Mouse (Mus musculus) CD4-positive, CD25-positive, alpha-beta regulatory T cell, adult 4 months (primary cell): ENCODE results near the gene Cd300ld2. TPM values are rescaled to one million over a fixed set of nuclear protein-coding genes. Genes with fewer than 3 reads are reported as not detected.
"Not testable (repeated sequence)": the region's sequence is repeated elsewhere in the genome, so short reads cannot be mapped to it uniquely, and the experiment has no call there.

Experiments
- ATAC-seq: one replicate; pipeline ENCODE4 v1.8.0; 2017
- polyA plus RNA-seq, 2 experiments: library from polyadenylated mRNA; unstranded; fragments of 100-300 nt; shearing (Covaris generic); gene quantifications; one replicate each; pipeline ENCODE4 v1.2.1; 2017

Cd300ld2 gene
- polyA plus RNA-seq, result not detected

DNA sequence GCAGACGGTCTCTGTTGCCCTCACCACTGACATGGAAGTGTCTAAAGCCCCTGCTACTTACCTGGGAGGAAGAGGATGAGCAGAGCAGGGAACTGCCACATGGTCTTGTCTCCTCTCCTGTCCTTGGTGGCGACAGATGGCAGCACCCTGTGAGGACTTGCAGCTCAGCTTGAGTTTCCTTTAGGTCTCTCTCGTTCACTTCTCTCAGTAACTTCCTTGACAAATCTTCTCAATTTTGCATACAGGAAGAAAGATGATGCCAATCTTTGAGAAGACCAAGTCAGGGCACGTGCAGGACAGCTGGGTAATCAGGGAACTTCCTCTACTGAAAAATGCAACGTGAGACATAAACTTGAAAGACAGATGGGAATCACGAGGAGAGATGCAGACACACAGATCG is at the start of gene Cd300ld2:
TSS of gene Cd300ld2 (minus strand) at position 101 of the 400 bp plus-strand sequence.
- ATAC-seq, result not testable (repeated sequence)

GRCm38 (mm10) chr11:115062077-115062476 is 46.1 kb upstream of the Cd300ld2 start, which contains the start of gene Cd300e:
Gene Cd300e, minus strand, starts transcription at chr11:115062177.
- no peak for ATAC-seq

DNA sequence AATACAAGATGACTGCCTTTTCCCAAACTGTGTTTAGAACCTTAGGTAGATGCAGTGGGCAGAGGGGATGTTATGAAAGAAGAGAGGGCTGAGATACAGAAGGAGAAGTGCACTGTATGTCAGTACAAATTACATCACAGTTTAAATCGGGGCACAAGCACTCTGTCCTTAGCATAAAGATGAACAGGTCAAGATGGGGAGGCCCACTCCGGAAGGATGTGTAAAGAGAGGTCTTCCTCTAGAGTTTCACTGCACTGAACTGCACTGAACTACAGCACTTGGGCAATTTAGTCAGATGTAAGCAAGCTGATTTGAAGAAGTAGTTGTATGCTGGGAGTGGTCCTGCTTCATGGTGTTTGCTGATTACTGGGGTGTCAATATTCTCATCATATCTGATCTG is 43.8 kb upstream of the Cd300ld2 start:
- ATAC-seq, result no peak

- no peak for ATAC-seq
These were observed 42.7 kb upstream of the Cd300ld2 start for GRCm38 (mm10) chr11:115058701-115059100.

DNA sequence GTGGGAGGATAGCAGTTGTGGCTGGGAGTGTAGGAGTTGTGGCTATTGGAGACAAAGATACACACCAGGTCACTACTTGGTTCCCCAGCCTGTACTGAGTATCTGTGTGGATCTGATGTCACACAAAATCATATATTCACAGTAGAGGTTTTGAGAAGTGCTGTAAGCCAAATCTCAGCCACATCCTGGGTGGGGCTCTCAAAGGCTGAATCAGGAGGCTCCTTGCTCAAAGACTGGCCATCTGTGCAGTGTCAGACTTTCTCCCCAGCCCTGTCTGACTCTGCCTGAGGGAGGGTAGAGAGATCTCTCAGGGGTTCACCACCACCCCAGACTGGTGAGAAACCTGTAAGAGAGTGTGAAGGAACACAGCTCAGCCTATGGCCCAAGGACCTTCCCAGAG is 38.5 kb upstream of the Cd300ld2 start:
- no peak for ATAC-seq

DNA sequence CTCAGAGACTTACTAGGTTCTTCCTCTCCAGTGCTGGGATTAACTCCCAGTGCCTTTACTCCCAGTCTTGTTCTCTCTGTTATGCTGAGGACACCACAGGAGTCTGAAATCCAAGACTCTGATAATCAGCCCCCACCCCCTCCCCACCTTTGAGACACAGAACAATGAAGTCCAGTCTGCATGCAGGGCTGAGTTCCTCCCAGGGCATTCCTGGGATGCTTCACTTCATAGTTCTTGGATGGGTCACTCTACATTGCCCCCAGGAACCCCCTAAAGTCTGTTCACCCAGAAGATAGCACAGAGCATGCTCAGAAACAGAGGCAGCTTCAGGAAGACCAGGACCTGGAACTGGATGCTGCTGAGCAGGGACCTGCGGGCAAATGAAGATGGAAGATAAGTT is 37.0 kb upstream of the Cd300ld2 start:
- no peak for ATAC-seq

- no peak for ATAC-seq
These were observed 36.2 kb upstream of the Cd300ld2 start for GRCm38 (mm10) chr11:115052206-115052605.

GRCm38 (mm10) chr11:115049282-115049895 is 33.4 kb upstream of the Cd300ld2 start:
- ATAC-seq, result no peak

DNA sequence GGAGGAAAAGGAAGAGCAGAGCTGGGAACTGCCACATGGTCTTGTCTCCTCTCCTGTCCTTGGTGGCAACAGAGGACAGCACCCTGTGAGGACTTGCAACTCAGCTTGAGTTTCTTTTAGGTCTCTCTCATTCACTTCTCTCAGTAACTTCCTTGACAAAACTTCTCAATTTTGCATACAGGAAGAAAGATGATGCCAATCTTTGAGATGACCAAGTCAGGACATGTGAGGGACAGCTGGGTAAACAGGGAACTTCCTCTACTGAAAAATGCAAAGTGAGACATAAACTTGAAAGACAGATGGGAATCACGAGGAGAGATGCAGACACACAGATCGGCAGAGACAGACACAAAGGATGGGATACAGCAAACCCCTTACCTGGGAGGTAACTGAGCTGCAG is 32.3 kb upstream of the Cd300ld2 start, which contains the start of gene Cd300ld3:
TSS of gene Cd300ld3 (minus strand) at position 151 of the 400 bp plus-strand sequence.
- no peak for ATAC-seq

GRCm38 (mm10) chr11:115037669-115038068 is 21.7 kb upstream of the Cd300ld2 start, which contains the start of gene Cd300ld5:
Gene Cd300ld5, minus strand, starts transcription at chr11:115037769.
- not testable (repeated sequence) for ATAC-seq

DNA sequence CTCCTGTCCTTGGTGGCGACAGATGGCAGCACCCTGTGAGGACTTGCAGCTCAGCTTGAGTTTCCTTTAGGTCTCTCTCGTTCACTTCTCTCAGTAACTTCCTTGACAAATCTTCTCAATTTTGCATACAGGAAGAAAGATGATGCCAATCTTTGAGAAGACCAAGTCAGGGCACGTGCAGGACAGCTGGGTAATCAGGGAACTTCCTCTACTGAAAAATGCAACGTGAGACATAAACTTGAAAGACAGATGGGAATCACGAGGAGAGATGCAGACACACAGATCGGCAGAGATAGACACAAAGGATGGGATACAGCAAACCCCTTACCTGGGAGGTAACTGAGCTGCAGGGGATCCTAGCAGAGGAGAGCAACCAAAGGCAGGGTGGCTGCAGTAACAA is 10.9 kb upstream of the Cd300ld2 start, which contains the start of gene Cd300ld4:
TSS of gene Cd300ld4 (minus strand) at position 101 of the 400 bp plus-strand sequence.
- ATAC-seq, result not testable (repeated sequence)

DNA sequence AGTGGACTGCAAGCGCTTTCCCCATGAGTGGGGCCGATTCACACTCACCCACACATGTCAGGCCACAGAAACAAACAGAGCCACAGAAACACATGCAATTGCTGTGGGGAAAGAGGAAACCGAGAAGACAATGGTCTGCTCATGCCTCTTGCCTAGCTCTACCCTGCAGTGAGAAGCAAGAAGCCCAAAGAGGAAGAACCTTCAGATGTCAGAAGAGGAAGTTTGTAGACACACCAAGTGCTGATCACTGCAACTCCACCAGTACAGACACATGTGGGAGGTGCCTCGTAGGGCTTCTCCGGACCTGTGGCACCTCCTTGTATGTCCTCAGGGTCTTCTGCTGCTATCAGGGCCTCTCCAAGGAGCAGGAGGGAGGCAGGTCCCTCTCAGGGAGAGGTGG is 11.9 kb downstream of the Cd300ld2 start:
- no peak for ATAC-seq

- no peak for ATAC-seq
These were observed 14.4 kb downstream of the Cd300ld2 start, which contains the start of gene Cd300c2 for GRCm38 (mm10) chr11:115001474-115002040. Gene Cd300c2, minus strand, starts transcription at chr11:115001880.

- ATAC-seq, result no peak
These were observed 26.2 kb downstream of the Cd300ld2 start, which contains the start of gene Cd300ld for GRCm38 (mm10) chr11:114989793-114990192. Gene Cd300ld, minus strand, starts transcription at chr11:114989922.

DNA sequence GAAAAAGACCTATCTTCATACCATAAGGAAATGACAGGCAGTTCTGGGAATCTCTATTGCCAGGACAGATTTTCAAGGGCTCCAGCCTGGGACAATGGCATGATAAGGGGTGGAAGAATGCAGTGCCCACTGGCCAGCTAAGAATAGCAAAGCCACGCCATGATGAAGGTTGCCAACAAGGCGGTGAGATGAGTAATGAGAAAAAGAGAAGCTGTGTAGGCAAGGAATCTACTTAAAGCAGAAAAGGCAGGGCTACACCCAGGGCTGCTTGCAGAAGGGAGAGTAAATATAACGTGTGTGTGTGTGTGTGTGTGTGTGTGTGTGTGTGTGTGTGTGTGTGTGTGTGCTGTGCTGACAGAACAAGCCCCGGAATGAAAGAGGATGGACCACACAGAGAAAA is 34.1 kb downstream of the Cd300ld2 start:
- no peak for ATAC-seq

DNA sequence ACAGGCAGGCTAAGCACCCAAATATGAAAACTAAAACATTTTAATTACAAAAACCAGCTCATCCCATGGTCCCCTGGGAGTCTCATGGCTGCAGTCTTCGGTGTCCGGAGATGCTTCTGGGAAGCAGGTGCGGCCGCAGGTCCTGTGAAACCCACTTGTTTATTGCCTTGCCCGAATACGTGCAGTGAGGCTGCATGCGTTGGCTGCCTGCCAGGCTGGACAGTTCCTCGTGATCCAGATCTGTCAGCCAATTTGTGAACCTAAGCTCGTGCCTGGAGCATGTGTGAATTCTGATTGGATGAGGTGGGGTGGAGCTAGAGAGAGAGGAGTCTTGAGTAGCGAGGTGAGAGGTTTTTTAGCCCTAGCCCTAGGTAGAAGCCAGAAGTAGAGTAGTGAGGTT is 43.3 kb downstream of the Cd300ld2 start:
- ATAC-seq, result no peak

- no peak for ATAC-seq
These were observed 47.2 kb downstream of the Cd300ld2 start, which contains the start of gene Cd300c for GRCm38 (mm10) chr11:114968752-114969207. Gene Cd300c, minus strand, starts transcription at chr11:114969157.

GRCm38 (mm10) chr11:114965182-114965828 is 50.7 kb downstream of the Cd300ld2 start:
- no peak for ATAC-seq

DNA sequence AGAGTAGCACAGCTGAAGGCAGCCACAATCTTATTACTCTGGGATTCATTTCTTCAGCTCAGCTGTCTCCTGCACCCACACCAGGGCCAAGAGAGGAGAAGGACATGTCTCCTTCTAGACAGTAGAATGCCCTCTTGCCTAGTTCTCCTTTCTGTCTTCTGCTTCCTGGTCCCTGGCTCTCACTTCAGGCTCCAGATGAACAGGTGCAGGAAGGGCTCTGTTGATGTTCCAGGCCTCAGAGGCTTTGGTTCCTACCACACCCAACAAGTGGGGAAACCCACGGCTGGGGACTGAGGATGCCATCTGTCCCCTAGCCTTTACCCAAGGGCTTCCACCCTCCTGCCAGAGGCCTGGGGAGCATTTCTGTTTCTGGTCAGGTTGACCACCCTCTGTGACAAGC is 55.6 kb downstream of the Cd300ld2 start:
- no peak for ATAC-seq
